ENCODE assay signal across 8 mouse cellular contexts in the genomic region with DNA sequence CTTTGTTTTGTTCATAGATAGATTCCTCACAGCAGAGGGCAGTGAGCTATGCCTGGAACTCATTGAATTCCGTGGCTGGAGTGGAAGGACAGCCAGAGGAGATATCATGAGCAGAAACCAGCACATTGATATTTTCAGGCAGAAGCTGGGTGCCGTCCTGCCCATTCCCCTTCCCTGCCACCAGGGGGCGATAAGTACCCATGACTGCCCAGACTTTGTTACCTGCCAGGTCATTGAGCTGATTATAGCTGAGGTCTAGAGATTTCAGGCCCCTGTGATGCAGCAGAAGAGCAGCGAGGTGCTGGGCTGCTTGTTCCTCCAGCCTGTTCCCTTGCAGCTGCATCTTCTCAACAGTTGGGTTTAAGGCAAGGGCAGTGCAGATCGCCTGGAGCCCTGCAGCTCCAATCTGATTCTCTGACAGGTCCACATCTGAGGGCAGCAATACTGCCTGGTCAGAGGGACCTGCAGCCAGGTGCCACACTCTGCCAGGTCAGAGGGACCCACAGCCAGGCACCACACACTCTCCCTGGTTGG. TPM values are rescaled to one million over a fixed set of nuclear protein-coding genes. Genes with fewer than 3 reads are reported as not detected.
DNase-seq lines count a peak whose midpoint lies in the region; ATAC-seq and TF ChIP-seq lines count a peak whose summit lies in the region.

No protein-coding gene starts in this region.

- H3K9me3 ChIP-seq in forebrain, embryonic 16.5 days (ENCODE audit: control insufficient read depth, low read length), result no peaks in the 10 kb centered on the region
- no peaks in the 10 kb centered on the region for H3K9me3 ChIP-seq in hindbrain, embryonic 10.5 days
- H3K9me3 ChIP-seq in lung, postnatal 0 days (ENCODE audit: low read length), result no peaks in the 10 kb centered on the region

- under 1% methylated on average over 5 of the region's 5 CpGs for WGBS in forebrain, embryonic 16.5 days
- under 1% methylated on average over 5 of the region's 5 CpGs for WGBS in hindbrain, embryonic 10.5 days
- WGBS in lung, postnatal 0 days, result 4% methylated on average over 5 of the region's 5 CpGs

- no peak for TF ChIP-seq EP300 in lung, postnatal 0 days (IDR thresholded peaks at IDR 0.05)

- no peak overlapping the region for H3K9ac ChIP-seq in forebrain, embryonic 16.5 days (replicated peaks; ENCODE audit: low read depth, low read length)
- no peak overlapping the region for H3K9ac ChIP-seq in lung, postnatal 0 days (replicated peaks; ENCODE audit: low read depth)

- no peaks in the 10 kb centered on the region for H3K27me3 ChIP-seq in forebrain, embryonic 16.5 days (replicated peaks; ENCODE audit: control insufficient read depth, insufficient read depth, low read length)
- H3K27me3 ChIP-seq in hindbrain, embryonic 10.5 days (ENCODE audit: insufficient read depth, poor library complexity, severe bottlenecking), result peaks cover 43% of the 10 kb centered on the region
- H3K27me3 ChIP-seq in lung, postnatal 0 days (replicated peaks; ENCODE audit: insufficient read depth, low read length), result 0 out of 2 replicates have a peak, but pooled peaks cover 4% of the 10 kb centered on the region

- peaks cover 22% of the 10 kb centered on the region for H3K4me1 ChIP-seq in forebrain, embryonic 16.5 days (replicated peaks; ENCODE audit: control insufficient read depth, insufficient read depth, low read length)
- peaks cover 77% of the 10 kb centered on the region for H3K4me1 ChIP-seq in hindbrain, embryonic 10.5 days (replicated peaks)
- H3K4me1 ChIP-seq in lung, postnatal 0 days (ENCODE audit: insufficient read depth, low read depth, low read length), result peaks cover 4% of the 10 kb centered on the region; the same call in 1 of the 2 replicates

- ATAC-seq in forebrain, embryonic 16.5 days, result peak; percentile 14; the same call in 1 of the 2 replicates
- no peak for ATAC-seq in lung, postnatal 0 days

- H3K4me3 ChIP-seq in forebrain, embryonic 16.5 days (replicated peaks; ENCODE audit: low read length), result no peak overlapping the region
- H3K4me3 ChIP-seq in hindbrain, embryonic 10.5 days, result peak overlapping the region; percentile 40
- no peak overlapping the region for H3K4me3 ChIP-seq in lung, postnatal 0 days (ENCODE audit: low read depth, low read length)

- H3K4me2 ChIP-seq in forebrain, embryonic 16.5 days (ENCODE audit: low read length), result no peak overlapping the region
- H3K4me2 ChIP-seq in lung, postnatal 0 days (replicated peaks; ENCODE audit: low read depth, low read length), result peak overlapping the region; percentile 19

- DNase-seq in Muller cell, postnatal 12 days (ENCODE audit: inconsistent ontology term), result peak; percentile 69
- DNase-seq in cerebellum, adult 18-20 months, result peak; percentile 71 to 88
- peak; percentile 71 for DNase-seq in hindbrain, embryonic 10.5 days (ENCODE audit: low spot score)
- peak; percentile 55 for DNase-seq in layer of hippocampus, adult 9-11 months
- peak; percentile 79 for DNase-seq in lung, postnatal 0 days (ENCODE audit: low spot score)
- peak; percentile 71 for DNase-seq in ovary, postnatal 36 days (ENCODE audit: low spot score)
- peak; percentile 45 to 54 for DNase-seq in thymus, postnatal 36 days

- TF ChIP-seq CTCF in lung, postnatal 0 days (IDR thresholded peaks at IDR 0.05), result peak; percentile 99

- H3K36me3 ChIP-seq in forebrain, embryonic 16.5 days (ENCODE audit: control insufficient read depth, insufficient read depth), result no peaks in the 10 kb centered on the region
- H3K36me3 ChIP-seq in hindbrain, embryonic 10.5 days, result no peaks in the 10 kb centered on the region
- H3K36me3 ChIP-seq in lung, postnatal 0 days (ENCODE audit: insufficient read depth, low read length), result no peaks in the 10 kb centered on the region

- H3K27ac ChIP-seq in forebrain, embryonic 16.5 days (ENCODE audit: low read length), result no peak overlapping the region
- H3K27ac ChIP-seq in hindbrain, embryonic 10.5 days, result peak overlapping the region; percentile 88
- H3K27ac ChIP-seq in lung, postnatal 0 days (ENCODE audit: low read length), result no peak overlapping the region

RNA-seq across cellular contexts. Expression of gene Lrrc74b, which starts 3.0 kb away (rescaled TPM):
- polyA plus RNA-seq in forebrain, embryonic 16.5 days (2015; fragmentation: Nextera tagmentation; extraction: Ambion mirVana), result 0.38 and 1.0 TPM in 2 replicates
- 0.55 and 1.1 TPM in 2 replicates for polyA plus RNA-seq in hindbrain, embryonic 10.5 days (2016; fragmentation: Nextera tagmentation; extraction: Ambion mirVana)
- polyA plus RNA-seq in lung, postnatal 0 days (2015; fragmentation: Nextera tagmentation; extraction: Ambion mirVana), result 5.3 and 7.7 TPM in 2 replicates

RNA-seq across cellular contexts. Expression of gene P2rx6, which starts 3.7 kb away (rescaled TPM):
- polyA plus RNA-seq in forebrain, embryonic 16.5 days (2015; fragmentation: Nextera tagmentation; extraction: Ambion mirVana), result 1.5 and 1.6 TPM in 2 replicates
- polyA plus RNA-seq in hindbrain, embryonic 10.5 days (2016; fragmentation: Nextera tagmentation; extraction: Ambion mirVana), result 1.1 and 1.2 TPM in 2 replicates
- 3.3 and 3.6 TPM in 2 replicates for polyA plus RNA-seq in lung, postnatal 0 days (2015; fragmentation: Nextera tagmentation; extraction: Ambion mirVana)

RNA-seq across cellular contexts. Expression of gene Slc7a4, which starts 25.0 kb away (rescaled TPM):
- 35.0 and 44.5 TPM in 2 replicates for polyA plus RNA-seq in forebrain, embryonic 16.5 days (2015; fragmentation: Nextera tagmentation; extraction: Ambion mirVana)
- polyA plus RNA-seq in hindbrain, embryonic 10.5 days (2016; fragmentation: Nextera tagmentation; extraction: Ambion mirVana), result 2.5 and 3.1 TPM in 2 replicates
- polyA plus RNA-seq in lung, postnatal 0 days (2015; fragmentation: Nextera tagmentation; extraction: Ambion mirVana), result 12.2 and 14.5 TPM in 2 replicates

RNA-seq across cellular contexts. Expression of gene Thap7, which starts 27.1 kb away (rescaled TPM):
- 66.3 and 66.5 TPM in 2 replicates for polyA plus RNA-seq in forebrain, embryonic 16.5 days (2015; fragmentation: Nextera tagmentation; extraction: Ambion mirVana)
- 49.6 and 59.1 TPM in 2 replicates for polyA plus RNA-seq in hindbrain, embryonic 10.5 days (2016; fragmentation: Nextera tagmentation; extraction: Ambion mirVana)
- 49.5 and 53.4 TPM in 2 replicates for polyA plus RNA-seq in lung, postnatal 0 days (2015; fragmentation: Nextera tagmentation; extraction: Ambion mirVana)

RNA-seq across cellular contexts. Expression of gene Lztr1, which starts 49.5 kb away (rescaled TPM):
- 130 and 150 TPM in 2 replicates for polyA plus RNA-seq in forebrain, embryonic 16.5 days (2015; fragmentation: Nextera tagmentation; extraction: Ambion mirVana)
- polyA plus RNA-seq in hindbrain, embryonic 10.5 days (2016; fragmentation: Nextera tagmentation; extraction: Ambion mirVana), result 91.1 and 105 TPM in 2 replicates
- polyA plus RNA-seq in lung, postnatal 0 days (2015; fragmentation: Nextera tagmentation; extraction: Ambion mirVana), result 63.3 and 64.7 TPM in 2 replicates
